Mouse (Mus musculus) heart, postnatal 0 days (tissue): ENCODE results near the gene Capg.

Experiments used
- CTCF ChIP-seq: IDR thresholded peaks from 2 replicates; pipeline ENCODE4 v1.5.1; 2016; ENCODE audit warnings: antibody characterized with exemption, control low read depth, low read depth
- EP300 ChIP-seq: IDR thresholded peaks from 2 replicates; pipeline ENCODE4 v1.6.1; 2016; ENCODE audit warnings: antibody characterized with exemption, low read depth

GRCm38 (mm10) chr6:72600216-72600615 lies 56.0 kb downstream of the Capg start:
- TF ChIP-seq EP300, result no peak
- no peak for TF ChIP-seq CTCF
